Mouse (Mus musculus) stomach, embryonic 14.5 days (tissue): ENCODE data around the gene Acat2. TPM values are rescaled to one million over a fixed set of nuclear protein-coding genes. Genes with fewer than 3 reads are reported as not detected.
"Not testable (repeated sequence)": the region's sequence is repeated elsewhere in the genome, so short reads cannot be mapped to it uniquely, and the experiment has no call there.

ENCODE experiments used
- ATAC-seq: fragments of 200-750 bp; cut with Nextera tagmentation; 2 replicates; pipeline ENCODE4 v1.8.0; 2017; ENCODE audit warnings: low read depth, moderate TSS enrichment; ENCODE audit not compliant: insufficient number of reproducible peaks, insufficient read depth, low FRiP score
- H3K27ac ChIP-seq: fragments of 300-500 bp; sonication (generic); 2 replicates; pipeline ENCODE4 v1.5.1; 2014; ENCODE audit warnings: mild to moderate bottlenecking, low read length, moderate library complexity, mixed read lengths
- H3K27me3 ChIP-seq: fragments of 300-500 bp; sonication (generic); 2 replicates; pipeline ENCODE4 v1.6.1; 2014; ENCODE audit warnings: low read length, control low read depth, mixed read lengths; ENCODE audit not compliant: control insufficient read depth, insufficient read depth
- H3K36me3 ChIP-seq: fragments of 300-500 bp; sonication (generic); 2 replicates; pipeline ENCODE4 v1.6.1; 2014; ENCODE audit warnings: mild to moderate bottlenecking, control low read depth, low read length, moderate library complexity, mixed read lengths; ENCODE audit not compliant: control insufficient read depth, insufficient read depth
- H3K4me1 ChIP-seq: fragments of 300-500 bp; sonication (generic); 2 replicates; pipeline ENCODE4 v1.6.1; 2014; ENCODE audit warnings: low read length, control low read depth, mixed read lengths; ENCODE audit not compliant: control insufficient read depth, insufficient read depth
- H3K4me2 ChIP-seq: fragments of 300-500 bp; sonication (generic); replicated peaks from 2 replicates; pipeline ENCODE4 v1.6.1; 2014; ENCODE audit warnings: low read depth, low read length, control low read depth
- H3K4me3 ChIP-seq: fragments of 300-500 bp; sonication (generic); 2 replicates; pipeline ENCODE4 v1.5.1; 2014; ENCODE audit warnings: low read depth, low read length, control low read depth
- H3K9ac ChIP-seq: fragments of 300-500 bp; sonication (generic); replicated peaks from 2 replicates; pipeline ENCODE4 v1.6.1; 2014; ENCODE audit warnings: low read depth, mild to moderate bottlenecking, control low read depth, low read length, moderate library complexity, mixed read lengths
- H3K9me3 ChIP-seq: fragments of 300-500 bp; sonication (generic); 2 replicates; pipeline ENCODE4 v1.6.1; 2016; ENCODE audit warnings: low read depth, low read length, control low read depth; ENCODE audit not compliant: control insufficient read depth
- WGBS: fragments of 180-500 bp; shearing (Covaris S2); extraction: QIAGEN DNeasy Blood & Tissue Kit; methylation state at CpG from one replicate; pipeline ENCODE4 v1.1.7; 2014; 5-methylcytosine and 5-hydroxymethylcytosine counted together
- polyA plus RNA-seq: library from polyadenylated mRNA; unstranded; fragments of >200 nt; fragmentation: Nextera tagmentation; extraction: Ambion mirVana; gene quantifications from 2 replicates; pipeline ENCODE4 v1.2.1, GENCODE M21; 2014

Acat2 gene
- polyA plus RNA-seq, 1 experiment from 2014 or later, result 90.8 TPM

DNA sequence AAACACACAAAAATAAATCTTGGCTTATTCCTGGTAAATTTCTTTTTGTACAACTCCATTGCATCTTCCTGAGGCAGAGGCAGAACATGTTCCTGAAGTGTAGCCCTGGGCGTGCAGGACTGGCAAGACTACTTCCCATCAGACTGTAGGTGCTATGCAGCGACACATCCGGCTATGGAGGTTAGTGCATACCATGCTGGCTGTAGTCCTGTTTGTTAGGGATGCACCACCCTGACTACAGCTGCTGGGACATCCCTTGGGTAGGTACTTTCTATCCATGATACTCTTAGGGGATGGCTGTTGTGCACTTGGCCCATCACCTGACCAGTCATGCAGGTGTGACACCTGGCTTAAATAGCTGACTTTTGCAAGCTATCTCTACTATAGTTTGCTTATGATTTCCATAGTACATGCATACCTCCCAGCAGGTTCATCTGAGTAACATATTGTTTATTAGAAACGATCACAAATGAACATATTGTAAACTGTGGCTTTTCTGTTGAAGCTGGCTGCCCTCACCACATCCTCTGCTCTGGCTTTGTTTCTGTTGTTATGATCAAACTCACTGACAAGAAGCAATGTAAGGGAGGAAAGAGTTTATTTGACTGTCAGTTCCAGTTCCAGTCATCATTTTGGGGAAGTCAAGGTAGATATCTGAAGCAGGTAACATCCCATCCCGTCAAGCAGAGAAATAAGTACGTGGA, 17.9 kb downstream of the Acat2 start:
- Histone ChIP-seq H3K4me3 (no peak overlapping the region), H3K27me3 (no peaks in the 10 kb centered on the region), H3K27ac (no peak overlapping the region), H3K9me3 (no peaks in the 10 kb centered on the region), H3K4me1 (no peaks in the 10 kb centered on the region), H3K4me2 (no peak overlapping the region), H3K36me3 (peaks cover 25% of the 10 kb centered on the region; the same call in 1 of the 2 replicates), H3K9ac (no peak overlapping the region)
- 88% methylated on average over 6 of the region's 6 CpGs for WGBS
- ATAC-seq, result no peak

DNA sequence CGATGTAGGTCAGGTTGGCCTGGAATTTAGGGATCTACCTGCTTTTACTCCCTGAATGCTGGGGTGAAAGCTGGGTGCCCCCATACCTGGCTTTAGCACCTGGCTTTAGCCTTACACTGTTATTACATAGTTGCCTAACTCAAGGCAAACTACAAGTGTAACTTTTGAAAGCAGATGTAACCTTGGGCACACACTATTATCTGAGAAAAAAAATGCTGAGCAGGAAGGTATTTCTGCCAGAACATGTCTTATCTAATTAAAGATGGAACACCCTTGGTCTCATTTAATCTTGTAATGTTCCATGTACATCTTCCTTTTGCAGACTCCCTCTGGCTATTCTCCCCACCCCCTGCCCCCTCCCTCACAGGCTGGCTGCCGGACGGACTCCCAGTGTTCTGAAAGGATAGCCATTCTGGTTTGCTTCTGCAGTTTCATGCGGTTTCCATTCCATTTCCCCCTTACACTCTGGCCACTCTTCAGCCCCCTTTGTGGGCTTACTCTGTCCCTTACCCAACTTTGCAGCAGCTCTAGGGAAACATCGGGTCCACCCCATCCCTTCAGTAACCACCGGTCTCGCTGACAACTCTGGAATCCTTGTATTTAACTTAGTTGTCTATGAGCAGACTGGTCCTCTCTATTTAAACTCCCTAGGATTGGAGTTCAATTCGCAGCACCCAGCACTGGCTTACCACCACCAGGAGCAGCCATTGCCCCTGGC, 18.8 kb downstream of the Acat2 start:
- H3K36me3 ChIP-seq, result peaks cover 20% of the 10 kb centered on the region; the same call in 1 of the 2 replicates
- no peaks in the 10 kb centered on the region for H3K9me3 ChIP-seq
- no peak for ATAC-seq
- no peak overlapping the region for H3K4me3 ChIP-seq
- H3K27ac ChIP-seq, result no peak overlapping the region
- no peak overlapping the region for H3K4me2 ChIP-seq
- H3K27me3 ChIP-seq, result no peaks in the 10 kb centered on the region
- no peaks in the 10 kb centered on the region for H3K4me1 ChIP-seq
- H3K9ac ChIP-seq, result no peak overlapping the region
- 70% methylated on average over 8 of the region's 8 CpGs for WGBS

DNA sequence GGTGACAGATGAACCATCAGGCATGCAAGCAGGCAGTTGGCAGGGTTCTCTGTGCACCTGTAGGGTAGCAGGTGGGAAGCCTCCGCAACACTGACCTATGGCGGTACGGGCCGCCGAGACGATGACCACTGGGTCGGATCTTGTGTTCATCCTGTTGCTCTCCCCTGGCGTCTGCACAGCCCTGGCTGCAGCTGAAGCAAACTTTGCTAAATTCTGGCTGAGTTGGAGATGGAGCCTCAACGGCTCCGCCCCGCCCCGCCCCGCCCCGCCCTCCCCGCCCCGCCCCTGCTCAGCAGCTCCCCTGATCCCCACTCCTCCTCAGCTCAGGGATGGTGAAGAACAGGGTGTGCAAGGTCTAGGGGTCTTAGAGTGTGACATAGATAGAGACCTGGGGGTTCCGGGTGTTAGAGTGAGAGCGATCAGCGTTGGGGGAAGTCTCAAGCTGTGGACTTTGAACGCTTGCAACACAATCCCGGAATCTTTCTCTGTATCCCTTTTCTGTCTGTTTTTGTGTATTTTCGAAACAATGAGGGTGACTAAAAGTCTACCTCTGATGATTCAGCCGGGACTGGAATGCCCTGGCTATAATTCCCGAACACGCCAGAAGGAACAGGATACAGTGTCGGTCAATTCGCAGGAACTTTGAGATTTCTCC, 20.3 kb downstream of the Acat2 start, which contains the start of gene Acat3:
TSS of gene Acat3 (minus strand) at position 450 of the 655 bp plus-strand sequence.
- WGBS, result 11% methylated on average over 27 of the region's 27 CpGs
- H3K4me3 ChIP-seq, result peak within 1 kb of the TSS; percentile 27

DNA sequence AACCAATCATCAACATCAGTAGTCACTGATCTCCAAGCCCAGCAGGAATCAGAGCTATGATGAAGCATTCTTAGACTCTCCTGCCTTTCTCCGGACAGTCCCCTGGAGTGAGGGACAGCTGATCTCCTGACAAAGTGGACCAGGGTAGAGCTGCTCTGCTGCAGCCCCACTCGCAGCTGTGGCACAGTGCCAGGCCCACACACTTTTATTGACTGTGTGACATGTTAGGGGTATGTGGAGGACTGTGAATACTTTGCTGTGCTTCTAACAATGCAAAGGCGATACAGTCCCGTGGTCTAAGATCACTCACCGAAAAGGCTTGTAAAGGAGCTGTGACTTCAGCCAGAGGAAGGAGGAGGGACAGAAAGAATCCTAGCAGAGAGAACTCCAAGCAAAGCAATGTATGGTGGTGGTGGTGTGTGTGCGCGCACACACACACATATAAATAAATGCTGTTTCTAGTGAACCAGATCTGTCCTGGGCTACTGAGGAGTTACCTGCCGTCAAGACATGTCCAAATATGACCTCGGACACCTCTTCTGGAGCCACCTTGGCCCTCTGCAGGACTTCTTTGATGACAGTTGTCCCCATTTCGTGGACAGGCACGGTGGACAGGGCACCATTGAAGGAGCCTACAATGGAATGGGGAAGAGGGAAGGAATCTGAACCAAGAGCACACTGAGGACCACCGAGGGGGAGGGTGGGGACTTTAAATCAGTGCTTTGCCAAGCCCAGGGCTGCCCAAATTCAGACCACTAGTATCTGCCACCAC, 21.0 kb downstream of the Acat2 start:
- H3K4me2 ChIP-seq, result peak overlapping the region; percentile 40
- peak overlapping the region; percentile 27 for H3K4me3 ChIP-seq
- peaks cover 12% of the 10 kb centered on the region; the same call in 1 of the 2 replicates for H3K36me3 ChIP-seq
- not testable (repeated sequence) for H3K27me3 ChIP-seq, H3K27ac ChIP-seq, H3K9ac ChIP-seq, H3K9me3 ChIP-seq, H3K4me1 ChIP-seq
- 59% methylated on average over 2 of the region's 12 CpGs for WGBS
- peak; percentile 7; the same call in 1 of the 2 replicates for ATAC-seq

More for the DNA sequence above, 20.3 kb downstream of the Acat2 start, which contains the start of gene Acat3:
- peak within 1 kb of the TSS; percentile 40 for H3K4me2 ChIP-seq
- no peaks in the 10 kb centered on the region for H3K9me3 ChIP-seq
- ATAC-seq, result peak; percentile 76; the same call in 1 of the 2 replicates
- H3K4me1 ChIP-seq, result no peaks in the 10 kb centered on the region
- no peak within 1 kb of the TSS; the same call in 1 of the 2 replicates for H3K9ac ChIP-seq
- H3K36me3 ChIP-seq, result peaks cover 14% of the 10 kb centered on the region; the same call in 1 of the 2 replicates
- no peaks in the 10 kb centered on the region for H3K27me3 ChIP-seq
- H3K27ac ChIP-seq, result no peak within 1 kb of the TSS

DNA sequence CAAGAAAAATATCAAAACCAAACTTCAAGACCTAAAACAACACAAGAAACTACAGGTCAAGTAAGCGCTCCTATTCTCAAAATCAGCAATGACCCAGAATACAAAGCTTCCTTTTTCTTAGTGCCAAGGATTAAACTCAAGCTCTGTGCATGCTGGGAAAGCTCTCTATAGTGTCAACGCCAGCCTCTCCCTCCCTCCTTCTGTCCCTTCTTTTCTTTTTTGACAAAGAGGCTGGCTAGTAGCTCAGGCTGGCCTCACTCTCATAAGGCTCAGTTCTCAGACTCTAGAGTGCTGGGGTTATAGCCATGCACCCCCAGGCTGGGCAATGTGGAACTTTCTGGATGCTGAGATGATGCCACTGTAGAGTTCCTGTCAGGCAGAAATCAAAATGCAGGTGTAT, 22.5 kb downstream of the Acat2 start:
- Histone ChIP-seq H3K27me3 (no peaks in the 10 kb centered on the region), H3K9ac (no peak overlapping the region), H3K4me1 (no peaks in the 10 kb centered on the region), H3K4me3 (no peak overlapping the region), H3K27ac (no peak overlapping the region), H3K36me3 (peaks cover 9% of the 10 kb centered on the region; the same call in 1 of the 2 replicates), H3K9me3 (no peaks in the 10 kb centered on the region), H3K4me2 (no peak overlapping the region)
- no peak for ATAC-seq
- WGBS, result 55% methylated on average over 2 of the region's 2 CpGs

DNA sequence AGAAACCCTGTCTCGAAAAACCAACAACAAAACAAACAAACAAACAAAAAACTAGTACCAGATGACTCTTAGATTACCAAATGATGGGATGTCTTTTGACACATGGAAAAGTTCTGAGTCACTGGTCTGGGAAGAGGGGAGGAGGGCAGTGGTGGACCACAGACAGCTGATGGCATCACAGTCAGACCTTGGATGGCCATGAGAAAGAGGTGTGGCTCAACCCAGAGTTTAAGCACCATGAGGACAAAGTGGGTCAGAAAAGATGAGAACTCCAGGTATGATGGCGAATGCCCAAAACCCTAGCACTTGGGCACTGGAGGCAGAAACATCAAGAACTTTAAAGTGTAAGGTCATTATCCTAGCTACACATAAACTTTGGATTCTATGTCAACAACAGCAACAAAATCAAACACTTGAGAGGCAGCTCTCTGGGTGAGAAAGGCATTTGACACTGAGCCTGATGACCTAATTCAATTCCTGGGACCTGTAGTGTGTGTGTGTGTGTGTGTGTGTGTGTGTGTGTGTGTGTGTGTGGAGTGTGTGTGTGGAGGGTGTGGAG, 23.1 kb downstream of the Acat2 start:
- ATAC-seq, result no peak
- H3K4me2 ChIP-seq, result no peak overlapping the region
- H3K27ac ChIP-seq, result no peak overlapping the region
- no peaks in the 10 kb centered on the region for H3K4me1 ChIP-seq
- H3K27me3 ChIP-seq, result no peaks in the 10 kb centered on the region
- H3K36me3 ChIP-seq, result peaks cover 4% of the 10 kb centered on the region; the same call in 1 of the 2 replicates
- no peak overlapping the region for H3K9ac ChIP-seq
- H3K9me3 ChIP-seq, result no peaks in the 10 kb centered on the region
- whole genome bisulfite sequencing, result 76% methylated on average over 2 of the region's 2 CpGs
- no peak overlapping the region for H3K4me3 ChIP-seq

DNA sequence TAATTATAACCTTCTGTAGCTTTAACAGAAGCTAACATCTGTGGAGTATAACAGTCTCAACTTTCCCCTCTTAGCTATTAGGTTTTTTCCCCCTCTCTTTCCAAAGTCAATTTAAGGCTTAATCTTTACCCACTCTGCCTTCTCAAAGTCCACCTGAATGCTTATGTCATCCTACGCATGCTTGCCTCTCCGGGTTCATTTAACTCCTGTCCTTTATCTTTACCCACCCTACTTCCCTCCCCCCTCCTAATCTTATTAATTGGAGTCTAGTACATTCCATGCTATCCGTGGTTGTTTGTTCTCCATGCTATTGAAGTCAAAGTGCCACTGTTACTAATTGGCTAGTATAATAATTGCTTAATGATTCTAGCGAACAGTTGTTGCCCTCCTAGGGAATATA, 24.8 kb downstream of the Acat2 start:
- no peaks in the 10 kb centered on the region for H3K4me1 ChIP-seq
- ATAC-seq, result no peak
- no peaks in the 10 kb centered on the region for H3K27me3 ChIP-seq
- no peak overlapping the region for H3K27ac ChIP-seq
- 67% methylated on average over 4 of the region's 4 CpGs for WGBS
- H3K4me3 ChIP-seq, result no peak overlapping the region
- H3K4me2 ChIP-seq, result no peak overlapping the region
- no peaks in the 10 kb centered on the region for H3K36me3 ChIP-seq
- H3K9me3 ChIP-seq, result no peaks in the 10 kb centered on the region
- no peak overlapping the region for H3K9ac ChIP-seq
